Mouse (Mus musculus): Measurements from ENCODE around the gene Tstd3. TPM values are rescaled to one million over a fixed set of nuclear protein-coding genes. Genes with fewer than 3 reads are reported as not detected.
A peak's percentile ranks its signal among the peaks of the same experiment; 100 is the strongest.
"Not testable (repeated sequence)": the region's sequence is repeated elsewhere in the genome, so short reads cannot be mapped to it uniquely, and the experiment has no call there.

Gene Tstd3
- polyA plus RNA-seq, 1 experiment from 2014 or later, result 17.8 TPM

DNA sequence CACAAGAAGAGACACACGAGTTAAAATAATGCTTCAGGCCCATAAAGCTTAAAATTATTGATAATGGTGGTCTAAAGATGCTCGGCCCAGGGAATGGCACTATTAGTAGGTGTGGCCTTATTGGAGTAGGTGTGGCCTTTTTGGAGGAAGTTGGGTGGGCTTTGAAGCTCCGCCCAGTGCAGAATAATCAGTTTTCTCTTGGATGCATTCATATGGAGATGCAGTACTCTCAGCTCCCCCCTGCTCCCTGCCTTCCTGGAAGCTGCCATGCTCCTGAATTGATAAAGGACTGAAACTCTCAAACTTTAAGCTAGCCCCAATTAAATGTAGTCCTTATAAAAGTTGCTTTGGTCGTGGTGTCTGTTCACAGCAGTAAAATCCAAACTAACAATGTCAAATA, 3.2 kb downstream of the Tstd3 start:
- Histone ChIP-seq H3K4me1 (ENCODE audit: control insufficient read depth, insufficient read depth, low read length) (no peaks in the 10 kb centered on the region; the same call in 1 of the 2 replicates), H3K4me3 (ENCODE audit: low read depth, low read length) (no peak overlapping the region), H3K9me3 (ENCODE audit: control insufficient read depth, low read depth, low read length) (no peaks in the 10 kb centered on the region), H3K27ac (ENCODE audit: low read length) (no peak overlapping the region), H3K9ac (replicated peaks; ENCODE audit: low read depth, low read length) (no peak overlapping the region), H3K27me3 (ENCODE audit: control insufficient read depth, insufficient read depth, low read length) (no peaks in the 10 kb centered on the region), H3K36me3 (ENCODE audit: control insufficient read depth, insufficient read depth, low read length) (no peaks in the 10 kb centered on the region), H3K4me2 (replicated peaks; ENCODE audit: low read depth, low read length) (no peak overlapping the region)
- no peak for ATAC-seq (ENCODE audit: insufficient number of reproducible peaks, insufficient read depth, low FRiP score, low read depth)
- WGBS, result 74% methylated on average over 4 of the region's 4 CpGs

DNA sequence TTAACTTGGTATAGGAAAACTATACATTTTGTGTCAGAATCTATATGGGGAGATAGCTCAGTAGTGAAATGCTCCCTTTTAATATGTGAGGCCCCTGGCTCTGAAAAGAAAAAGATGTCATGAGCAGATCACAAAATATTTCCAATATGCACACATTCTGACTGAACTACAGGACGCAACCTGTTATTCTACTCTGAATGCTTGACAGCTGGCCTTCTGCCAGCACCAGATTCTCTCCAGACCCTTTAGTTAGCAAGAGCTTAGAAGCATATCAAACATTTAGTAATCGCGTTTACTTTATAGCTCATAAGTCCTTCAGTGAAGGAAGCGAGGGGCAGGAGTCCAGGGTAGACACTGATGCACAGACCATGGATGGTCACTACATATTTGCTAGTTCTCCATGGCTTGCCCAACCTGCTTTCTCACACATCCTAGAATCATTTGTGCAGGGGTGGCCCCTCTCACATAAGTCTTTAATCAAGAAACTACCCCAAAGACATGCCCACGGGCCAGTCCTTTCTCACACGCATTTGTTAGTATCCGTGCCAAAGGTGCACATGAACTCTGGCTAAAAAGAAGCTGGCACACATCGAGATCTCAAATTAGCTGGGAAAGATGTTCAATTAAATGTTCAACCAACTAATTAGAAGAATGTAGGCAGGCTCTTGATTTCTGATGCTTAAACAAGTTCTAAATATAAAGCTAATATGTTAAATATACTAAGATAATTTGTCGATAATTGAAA, 5.4 kb downstream of the Tstd3 start:
- H3K27ac ChIP-seq (ENCODE audit: low read length), result no peak overlapping the region
- no peaks in the 10 kb centered on the region for H3K36me3 ChIP-seq (ENCODE audit: control insufficient read depth, insufficient read depth, low read length)
- no peaks in the 10 kb centered on the region for H3K9me3 ChIP-seq (ENCODE audit: control insufficient read depth, low read depth, low read length)
- H3K27me3 ChIP-seq (ENCODE audit: control insufficient read depth, insufficient read depth, low read length), result no peaks in the 10 kb centered on the region
- no peak overlapping the region for H3K4me2 ChIP-seq (replicated peaks; ENCODE audit: low read depth, low read length)
- H3K9ac ChIP-seq (replicated peaks; ENCODE audit: low read depth, low read length), result no peak overlapping the region
- no peak overlapping the region for H3K4me3 ChIP-seq (ENCODE audit: low read depth, low read length)
- WGBS, result 59% methylated on average over 9 of the region's 9 CpGs
- H3K4me1 ChIP-seq (ENCODE audit: control insufficient read depth, insufficient read depth, low read length), result no peaks in the 10 kb centered on the region; the same call in 1 of the 2 replicates
- no peak for ATAC-seq (ENCODE audit: insufficient number of reproducible peaks, insufficient read depth, low FRiP score, low read depth)

DNA sequence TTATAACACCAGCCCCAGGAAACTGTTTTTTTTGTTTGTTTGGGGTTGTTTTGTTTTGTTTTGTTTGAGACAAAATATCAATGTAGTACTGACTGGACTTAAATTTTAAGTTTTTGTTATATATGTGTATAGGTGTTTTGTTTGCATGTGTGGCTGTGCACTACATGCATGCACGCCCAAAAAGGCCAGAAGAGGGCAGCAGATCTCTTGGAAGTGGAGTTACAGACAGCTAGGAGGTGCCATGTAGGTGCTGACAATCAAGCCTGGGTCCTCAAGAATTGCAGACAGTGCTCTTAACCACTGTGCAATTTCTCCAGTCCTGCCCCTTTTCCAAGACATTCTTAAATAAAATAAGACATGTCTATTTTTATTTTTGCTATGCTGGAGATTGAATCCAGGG, 8.2 kb downstream of the Tstd3 start:
- no peak overlapping the region for H3K27ac ChIP-seq (ENCODE audit: low read length)
- no peak overlapping the region for H3K4me3 ChIP-seq (ENCODE audit: low read depth, low read length)
- H3K4me1 ChIP-seq (ENCODE audit: control insufficient read depth, insufficient read depth, low read length), result no peaks in the 10 kb centered on the region; the same call in 1 of the 2 replicates
- WGBS, result 50% methylated on average over 1 of the region's 1 CpGs
- H3K9me3 ChIP-seq (ENCODE audit: control insufficient read depth, low read depth, low read length), result no peaks in the 10 kb centered on the region
- no peak overlapping the region for H3K9ac ChIP-seq (replicated peaks; ENCODE audit: low read depth, low read length)
- no peaks in the 10 kb centered on the region for H3K36me3 ChIP-seq (ENCODE audit: control insufficient read depth, insufficient read depth, low read length)
- H3K4me2 ChIP-seq (replicated peaks; ENCODE audit: low read depth, low read length), result no peak overlapping the region
- no peaks in the 10 kb centered on the region for H3K27me3 ChIP-seq (ENCODE audit: control insufficient read depth, insufficient read depth, low read length)
- no peak for ATAC-seq (ENCODE audit: insufficient number of reproducible peaks, insufficient read depth, low FRiP score, low read depth)

DNA sequence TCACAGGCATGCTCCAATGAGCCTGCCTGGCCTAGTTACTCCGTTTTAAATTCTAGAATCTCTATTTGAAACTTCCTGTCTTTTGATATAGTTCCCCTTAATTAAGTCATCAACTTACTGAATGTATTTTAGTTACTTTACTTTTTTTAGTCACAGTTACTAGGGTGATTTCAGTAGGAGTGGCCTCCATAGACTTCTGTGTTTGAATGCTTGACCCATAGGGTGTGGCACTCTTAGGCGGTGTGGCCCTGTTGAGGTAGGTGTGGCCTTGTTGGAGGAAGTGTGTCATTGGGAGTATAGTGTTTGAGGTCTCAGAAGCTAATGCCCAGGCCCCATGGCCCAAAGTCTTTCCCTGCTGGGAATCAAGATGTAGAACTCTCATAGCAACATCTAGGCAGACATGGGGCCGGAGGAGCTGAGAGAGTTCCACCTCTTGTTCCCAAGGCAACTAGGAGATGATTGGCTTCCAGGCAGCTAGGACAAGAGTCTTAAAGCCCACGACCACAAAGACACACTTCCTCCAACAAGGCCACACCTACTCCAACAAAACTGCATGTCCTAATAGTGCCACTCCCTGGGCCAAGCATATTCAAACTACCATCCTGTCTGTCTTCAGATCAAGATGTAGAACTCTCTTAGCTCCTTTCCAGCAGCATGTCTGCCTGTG, 11.8 kb downstream of the Tstd3 start:
- WGBS, result 75% methylated on average over 4 of the region's 4 CpGs
- no peak overlapping the region for H3K4me3 ChIP-seq (ENCODE audit: low read depth, low read length)
- ATAC-seq (ENCODE audit: insufficient number of reproducible peaks, insufficient read depth, low FRiP score, low read depth), result no peak
- H3K27me3 ChIP-seq (ENCODE audit: control insufficient read depth, insufficient read depth, low read length), result no peaks in the 10 kb centered on the region
- no peak overlapping the region for H3K27ac ChIP-seq (ENCODE audit: low read length)
- H3K4me2 ChIP-seq (replicated peaks; ENCODE audit: low read depth, low read length), result no peak overlapping the region
- no peak overlapping the region for H3K9ac ChIP-seq (replicated peaks; ENCODE audit: low read depth, low read length)
- H3K4me1 ChIP-seq (ENCODE audit: control insufficient read depth, insufficient read depth, low read length), result no peaks in the 10 kb centered on the region
- no peaks in the 10 kb centered on the region for H3K9me3 ChIP-seq (ENCODE audit: control insufficient read depth, low read depth, low read length)
- no peaks in the 10 kb centered on the region; the same call in 1 of the 2 replicates for H3K36me3 ChIP-seq (ENCODE audit: control insufficient read depth, insufficient read depth, low read length)

DNA sequence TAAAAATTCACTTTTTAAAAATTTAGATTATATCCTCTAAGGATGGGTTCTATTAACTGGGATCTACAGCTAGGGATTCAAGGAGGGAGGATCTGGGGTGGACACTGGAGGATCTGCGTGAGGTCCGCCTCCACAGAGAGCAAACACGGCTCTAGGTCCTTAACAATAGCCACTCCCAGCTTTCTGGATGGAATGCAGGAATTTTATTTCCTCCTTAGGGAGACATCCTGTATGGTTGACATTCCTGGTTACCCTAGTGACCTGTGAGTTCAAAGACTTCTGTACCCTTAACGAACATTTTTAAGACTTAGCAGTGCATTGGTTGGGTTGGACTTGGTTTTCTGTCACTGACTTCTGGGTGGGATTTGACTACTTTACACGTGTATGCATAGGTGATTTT, 21.3 kb downstream of the Tstd3 start:
- Histone ChIP-seq H3K4me1 (ENCODE audit: control insufficient read depth, insufficient read depth, low read length) (no peaks in the 10 kb centered on the region), H3K4me2 (replicated peaks; ENCODE audit: low read depth, low read length) (no peak overlapping the region), H3K27me3 (ENCODE audit: control insufficient read depth, insufficient read depth, low read length) (no peaks in the 10 kb centered on the region), H3K9me3 (ENCODE audit: control insufficient read depth, low read depth, low read length) (no peaks in the 10 kb centered on the region), H3K27ac (ENCODE audit: low read length) (no peak overlapping the region), H3K36me3 (ENCODE audit: control insufficient read depth, insufficient read depth, low read length) (peaks cover 5% of the 10 kb centered on the region), H3K9ac (replicated peaks; ENCODE audit: low read depth, low read length) (no peak overlapping the region), H3K4me3 (ENCODE audit: low read depth, low read length) (no peak overlapping the region)
- no peak for ATAC-seq (ENCODE audit: insufficient number of reproducible peaks, insufficient read depth, low FRiP score, low read depth)
- WGBS, result 70% methylated on average over 5 of the region's 5 CpGs

DNA sequence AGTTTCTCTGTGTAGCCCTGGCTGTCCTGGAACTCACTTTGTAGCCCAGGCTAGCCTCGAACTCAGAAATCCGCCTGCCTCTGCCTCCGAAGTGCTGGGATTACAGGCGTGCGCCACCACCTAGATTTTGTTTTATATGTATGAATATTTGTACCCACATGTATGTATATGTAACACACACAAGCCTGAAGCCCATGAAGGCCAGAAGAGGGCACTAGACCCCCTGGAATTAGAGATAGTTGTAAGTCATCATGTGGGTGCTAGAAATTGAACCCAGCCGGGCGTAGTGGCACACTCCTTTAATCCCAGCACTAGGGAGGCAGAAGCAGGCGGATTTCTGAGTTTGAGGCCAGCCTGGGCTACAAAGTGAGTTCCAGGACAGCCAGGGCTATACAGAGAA, 22.9 kb downstream of the Tstd3 start:
- not testable (repeated sequence) for H3K27me3 ChIP-seq (ENCODE audit: control insufficient read depth, insufficient read depth, low read length); H3K9ac ChIP-seq (replicated peaks; ENCODE audit: low read depth, low read length); H3K9me3 ChIP-seq (ENCODE audit: control insufficient read depth, low read depth, low read length); H3K4me1 ChIP-seq (ENCODE audit: control insufficient read depth, insufficient read depth, low read length); H3K36me3 ChIP-seq (ENCODE audit: control insufficient read depth, insufficient read depth, low read length); H3K4me2 ChIP-seq (replicated peaks; ENCODE audit: low read depth, low read length); H3K27ac ChIP-seq (ENCODE audit: low read length); ATAC-seq (ENCODE audit: insufficient number of reproducible peaks, insufficient read depth, low FRiP score, low read depth); H3K4me3 ChIP-seq (ENCODE audit: low read depth, low read length)
- WGBS, result 96% methylated on average over 8 of the region's 8 CpGs

DNA sequence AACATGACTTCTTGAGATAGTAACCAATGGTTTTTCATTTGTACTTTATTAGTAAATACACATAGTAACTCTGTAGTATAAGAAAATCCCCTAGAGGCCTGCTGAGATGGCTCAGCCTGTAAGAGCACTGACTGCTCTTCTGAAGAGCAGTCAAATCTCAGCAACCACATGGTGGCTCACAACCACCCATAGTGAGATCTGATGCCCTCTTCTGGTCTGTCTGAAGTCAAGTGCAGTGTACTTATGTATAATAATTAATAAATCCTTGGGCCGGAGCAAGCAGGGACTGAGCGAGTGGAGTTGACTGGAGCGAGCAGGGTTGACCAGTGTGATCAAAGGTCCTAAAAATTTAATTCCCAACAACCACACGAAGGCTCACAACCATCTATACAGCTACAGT, 27.8 kb downstream of the Tstd3 start:
- Histone ChIP-seq H3K27me3 (ENCODE audit: control insufficient read depth, insufficient read depth, low read length) (no peaks in the 10 kb centered on the region), H3K4me2 (replicated peaks; ENCODE audit: low read depth, low read length) (no peak overlapping the region), H3K9ac (replicated peaks; ENCODE audit: low read depth, low read length) (no peak overlapping the region), H3K9me3 (ENCODE audit: control insufficient read depth, low read depth, low read length) (no peaks in the 10 kb centered on the region), H3K4me3 (ENCODE audit: low read depth, low read length) (no peak overlapping the region), H3K4me1 (ENCODE audit: control insufficient read depth, insufficient read depth, low read length) (no peaks in the 10 kb centered on the region), H3K36me3 (ENCODE audit: control insufficient read depth, insufficient read depth, low read length) (peaks cover 3% of the 10 kb centered on the region; the same call in 1 of the 2 replicates), H3K27ac (ENCODE audit: low read length) (no peak overlapping the region)
- ATAC-seq (ENCODE audit: insufficient number of reproducible peaks, insufficient read depth, low FRiP score, low read depth), result no peak
- whole genome bisulfite sequencing, result 78% methylated on average over 4 of the region's 4 CpGs

DNA sequence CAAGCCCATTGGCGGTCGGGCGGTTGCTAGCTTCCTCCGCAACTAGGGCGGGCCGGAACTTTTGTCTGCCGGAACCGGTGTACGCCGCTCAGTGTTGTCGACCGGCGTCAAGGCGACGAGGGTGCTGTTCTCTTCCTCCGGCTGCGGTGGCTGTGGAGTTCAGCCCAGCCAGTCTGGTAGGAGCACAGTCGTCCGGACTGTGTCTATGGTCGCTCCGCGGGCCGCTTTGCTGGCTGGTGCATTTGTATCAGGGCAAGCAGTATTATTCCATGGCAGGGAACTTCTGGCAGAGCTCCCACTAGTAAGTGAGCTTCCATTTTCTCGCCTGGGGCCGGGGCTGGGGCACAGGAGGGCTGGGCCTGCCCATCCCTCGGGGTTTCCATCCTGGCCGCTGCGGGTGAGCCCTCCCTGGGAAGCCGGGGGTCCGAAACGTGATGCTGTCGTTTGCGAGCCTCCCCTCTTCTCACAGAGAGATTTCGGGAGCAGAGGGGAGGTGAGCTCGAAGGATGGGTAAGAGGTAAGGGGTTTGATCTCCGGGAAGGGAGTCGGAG, 39.3 kb downstream of the Tstd3 start, which contains the start of gene Ccnc:
Ccnc (plus strand) TSS at position 87 of the 551 bp plus-strand sequence.
- peaks cover under 1% of the 10 kb centered on the region; the same call in 1 of the 2 replicates for H3K36me3 ChIP-seq (ENCODE audit: control insufficient read depth, insufficient read depth, low read length)
- H3K4me1 ChIP-seq (ENCODE audit: control insufficient read depth, insufficient read depth, low read length), result no peaks in the 10 kb centered on the region
- H3K4me3 ChIP-seq (ENCODE audit: low read depth, low read length), result peak within 1 kb of the TSS; percentile 91
- peak within 1 kb of the TSS; percentile 69 for H3K27ac ChIP-seq (ENCODE audit: low read length)
- no peaks in the 10 kb centered on the region for H3K27me3 ChIP-seq (ENCODE audit: control insufficient read depth, insufficient read depth, low read length)
- 1% methylated on average over 37 of the region's 37 CpGs for WGBS
- H3K9me3 ChIP-seq (ENCODE audit: control insufficient read depth, low read depth, low read length), result no peaks in the 10 kb centered on the region
- peak within 1 kb of the TSS; percentile 68 for H3K9ac ChIP-seq (replicated peaks; ENCODE audit: low read depth, low read length)
- peak within 1 kb of the TSS; percentile 74 for H3K4me2 ChIP-seq (replicated peaks; ENCODE audit: low read depth, low read length)
- ATAC-seq (ENCODE audit: insufficient number of reproducible peaks, insufficient read depth, low FRiP score, low read depth), result peak; percentile 98

Data from stomach, embryonic 14.5 days (tissue).